Mouse (Mus musculus): ENCODE results near the gene Exosc5.

Exosc5 gene

GRCm38 (mm10) chr7:25677013-25677412 lies 18.0 kb downstream of the Exosc5 start:
- DNase-seq (ENCODE audit: low spot score in 2 of 2): no peak

- DNase-seq (ENCODE audit: low spot score in 2 of 2): no peak
These were observed 21.0 kb downstream of the Exosc5 start for GRCm38 (mm10) chr7:25679971-25680370.

GRCm38 (mm10) chr7:25680514-25681258 lies 21.7 kb downstream of the Exosc5 start, which contains the start of gene B9d2:
Gene B9d2, plus strand, starts transcription at chr7:25680780.
- DNase-seq (ENCODE audit: low spot score in 2 of 2): peak; percentile 98 to 99

GRCm38 (mm10) chr7:25681341-25682231 lies 22.6 kb downstream of the Exosc5 start:
- DNase-seq (ENCODE audit: low spot score in 2 of 2): peak; percentile 34 to 44

GRCm38 (mm10) chr7:25683474-25684180 lies 24.7 kb downstream of the Exosc5 start:
- DNase-seq (ENCODE audit: low spot score in 2 of 2): peak; percentile 72 to 74

GRCm38 (mm10) chr7:25684659-25685058 lies 25.7 kb downstream of the Exosc5 start:
- DNase-seq (ENCODE audit: low spot score in 2 of 2): no peak

GRCm38 (mm10) chr7:25685926-25686470 lies 27.0 kb downstream of the Exosc5 start:
- no peak for DNase-seq (ENCODE audit: low spot score in 2 of 2)

GRCm38 (mm10) chr7:25686680-25687531 lies 27.9 kb downstream of the Exosc5 start, which contains the start of gene Tgfb1:
Gene Tgfb1, plus strand, starts transcription at chr7:25687002.
- peak; percentile 82 to 89 for DNase-seq (ENCODE audit: low spot score in 2 of 2)

- DNase-seq (ENCODE audit: low spot score in 2 of 2): peak; percentile 63 to 71
These were observed 28.9 kb downstream of the Exosc5 start for GRCm38 (mm10) chr7:25687811-25688401.

- DNase-seq (ENCODE audit: low spot score in 2 of 2): peak; percentile 80 to 86
These were observed 30.0 kb downstream of the Exosc5 start for GRCm38 (mm10) chr7:25688810-25689586.

GRCm38 (mm10) chr7:25689603-25690021 lies 30.6 kb downstream of the Exosc5 start:
- no peak for DNase-seq (ENCODE audit: low spot score in 2 of 2)

GRCm38 (mm10) chr7:25690051-25690450 lies 31.1 kb downstream of the Exosc5 start:
- no peak for DNase-seq (ENCODE audit: low spot score in 2 of 2)

GRCm38 (mm10) chr7:25694104-25694503 lies 35.1 kb downstream of the Exosc5 start:
- DNase-seq (ENCODE audit: low spot score in 2 of 2): no peak

GRCm38 (mm10) chr7:25699851-25700250 lies 40.9 kb downstream of the Exosc5 start:
- no peak for DNase-seq (ENCODE audit: low spot score in 2 of 2)

- DNase-seq (ENCODE audit: low spot score in 2 of 2): peak; percentile 35 to 51
These were observed 41.8 kb downstream of the Exosc5 start for GRCm38 (mm10) chr7:25700732-25701131.

- DNase-seq (ENCODE audit: low spot score in 2 of 2): peak in 1 of 2 experiments; percentile 49
These were observed 43.4 kb downstream of the Exosc5 start for GRCm38 (mm10) chr7:25702350-25702749.

GRCm38 (mm10) chr7:25703793-25704494 lies 45.0 kb downstream of the Exosc5 start:
- no peak for DNase-seq (ENCODE audit: low spot score in 2 of 2)

- DNase-seq (ENCODE audit: low spot score in 2 of 2): no peak
These were observed 45.9 kb downstream of the Exosc5 start for GRCm38 (mm10) chr7:25704716-25705364.
